ENCODE assay signal across 9 mouse cellular contexts in the genomic region with DNA sequence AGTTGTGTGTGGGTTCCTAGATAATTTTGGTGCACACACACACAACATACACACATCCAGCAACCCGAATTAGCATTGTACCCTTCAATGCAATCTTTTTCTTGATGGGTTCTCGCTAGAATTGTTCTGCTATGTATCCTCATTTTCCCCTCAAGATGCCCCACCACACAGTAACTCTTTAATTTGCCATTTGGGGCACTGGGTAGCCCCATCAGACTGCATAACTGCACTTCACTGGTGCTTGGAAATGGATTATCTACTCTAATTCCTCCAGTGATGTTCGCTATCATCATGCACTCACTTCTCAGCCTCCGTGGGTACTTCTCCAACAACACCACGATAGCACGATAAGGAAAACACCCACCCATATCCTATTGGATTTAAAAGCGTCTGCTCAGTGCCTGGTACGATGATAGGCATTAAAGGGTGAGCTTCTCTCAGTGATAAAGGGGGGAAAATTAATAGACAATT. TPM values are rescaled to one million over a fixed set of nuclear protein-coding genes. Genes with fewer than 3 reads are reported as not detected.
DNase-seq lines count a peak whose midpoint lies in the region; ATAC-seq lines count a peak whose summit lies in the region.
"Had no signal": no experiment of that assay in that cellular context is flagged by ENCODE, and none has a peak within 500 bp of the region (broad histone marks: within the 10 kb centered on the region; RNA-seq: fewer than 3 reads in every experiment).

No protein-coding gene starts in this region.

- 18% methylated on average over 8 of the region's 8 CpGs for WGBS in lung, embryonic 15.5 days
- 30% methylated on average over 8 of the region's 8 CpGs for WGBS in limb, embryonic 11.5 days
- WGBS in stomach, embryonic 14.5 days = 25% methylated on average over 8 of the region's 8 CpGs

- no peak overlapping the region; the same call in 1 of the 2 replicates for H3K9ac ChIP-seq in lung, embryonic 15.5 days
- no peak overlapping the region for H3K9ac ChIP-seq in limb, embryonic 11.5 days (ENCODE audit: low read length)
- no peak overlapping the region for H3K9ac ChIP-seq in stomach, embryonic 14.5 days (replicated peaks; ENCODE audit: low read depth, low read length)

- peak; percentile 3 for DNase-seq in embryo, embryonic 9.5 days (ENCODE audit: extremely low spot score)
- DNase-seq in embryo, embryonic 11 days = no peak
- no peak for DNase-seq in lung, postnatal 10 days
- DNase-seq in limb, embryonic 11.5 days (ENCODE audit: low spot score) = no peak
- DNase-seq in thymus, postnatal 14 days = no peak

- no peaks in the 10 kb centered on the region for H3K36me3 ChIP-seq in lung, embryonic 15.5 days
- no peaks in the 10 kb centered on the region for H3K36me3 ChIP-seq in limb, embryonic 11.5 days (ENCODE audit: control insufficient read depth, insufficient read depth, low read length)
- H3K36me3 ChIP-seq in stomach, embryonic 14.5 days (ENCODE audit: control insufficient read depth, insufficient read depth, low read length) = no peaks in the 10 kb centered on the region

- no peak for ATAC-seq in lung, embryonic 15.5 days (ENCODE audit: borderline replicate concordance, extremely low read depth, low FRiP score, low TSS enrichment)
- ATAC-seq in limb, embryonic 11.5 days (ENCODE audit: insufficient number of reproducible peaks, low FRiP score, low TSS enrichment, low read depth) = no peak
- no peak for ATAC-seq in stomach, embryonic 14.5 days (ENCODE audit: insufficient number of reproducible peaks, insufficient read depth, low FRiP score, low read depth)
- no peak for ATAC-seq in granulocyte monocyte progenitor cell, adult 5-6 weeks (replicated peaks; ENCODE audit: poor library complexity, severe bottlenecking)

- peaks cover 11% of the 10 kb centered on the region for H3K4me1 ChIP-seq in lung, embryonic 15.5 days
- H3K4me1 ChIP-seq in limb, embryonic 11.5 days (ENCODE audit: control insufficient read depth, insufficient read depth, low read length) = no peaks in the 10 kb centered on the region
- no peaks in the 10 kb centered on the region for H3K4me1 ChIP-seq in stomach, embryonic 14.5 days (ENCODE audit: control insufficient read depth, insufficient read depth, low read length)

- H3K27me3 ChIP-seq in lung, embryonic 15.5 days = peaks cover 11% of the 10 kb centered on the region; the same call in 1 of the 2 replicates
- H3K27me3 ChIP-seq in limb, embryonic 11.5 days (ENCODE audit: control insufficient read depth, insufficient read depth, low read length) = peaks cover 8% of the 10 kb centered on the region; the same call in 1 of the 2 replicates
- H3K27me3 ChIP-seq in stomach, embryonic 14.5 days (ENCODE audit: control insufficient read depth, insufficient read depth, low read length) = no peaks in the 10 kb centered on the region

- no peaks in the 10 kb centered on the region for H3K9me3 ChIP-seq in lung, embryonic 15.5 days
- H3K9me3 ChIP-seq in limb, embryonic 11.5 days (ENCODE audit: control insufficient read depth, low read length) = no peaks in the 10 kb centered on the region
- no peaks in the 10 kb centered on the region for H3K9me3 ChIP-seq in stomach, embryonic 14.5 days (ENCODE audit: control insufficient read depth, low read depth, low read length)

- H3K4me3 ChIP-seq in lung, embryonic 15.5 days = peak overlapping the region; percentile 67
- peak overlapping the region; percentile 57 for H3K4me3 ChIP-seq in limb, embryonic 11.5 days (ENCODE audit: low read depth, low read length)
- H3K4me3 ChIP-seq in stomach, embryonic 14.5 days (ENCODE audit: low read depth, low read length) = peak overlapping the region; percentile 40
- H3K4me3 ChIP-seq: myocyte had no signal

- peak overlapping the region; percentile 94 for H3K4me2 ChIP-seq in lung, embryonic 15.5 days
- peak overlapping the region; percentile 91 for H3K4me2 ChIP-seq in limb, embryonic 11.5 days (ENCODE audit: low read depth, severe bottlenecking)
- H3K4me2 ChIP-seq in stomach, embryonic 14.5 days (replicated peaks; ENCODE audit: low read depth, low read length) = peak overlapping the region; percentile 88

- no peak overlapping the region for H3K27ac ChIP-seq in lung, embryonic 15.5 days
- no peak overlapping the region for H3K27ac ChIP-seq in limb, embryonic 11.5 days (replicated peaks; ENCODE audit: low read depth, low read length)
- no peak overlapping the region for H3K27ac ChIP-seq in stomach, embryonic 14.5 days (ENCODE audit: low read length)

RNA-seq across cellular contexts. Expression of a gene that starts 0.9 kb away (rescaled TPM):
- 2.2 and 3.2 TPM in 2 replicates for polyA plus RNA-seq in lung, embryonic 15.5 days (2015; fragmentation: Nextera tagmentation; extraction: Ambion mirVana)
- 0.69 and 1.4 TPM in 2 replicates for polyA plus RNA-seq in limb, embryonic 11.5 days (2014; fragmentation: Nextera tagmentation; extraction: Ambion mirVana)
- polyA plus RNA-seq in stomach, embryonic 14.5 days (2014; fragmentation: Nextera tagmentation; extraction: Ambion mirVana) = 9.2 and 9.3 TPM in 2 replicates
- not detected in 2 replicates for total RNA-seq in granulocyte monocyte progenitor cell, adult 5-6 weeks (2014; fragmentation: Nextera tagmentation)
- not detected in 2 replicates for total RNA-seq in granulocyte monocyte progenitor cell, adult 5-6 weeks (2017)
- polyA plus RNA-seq: myocyte had no signal
